Mouse (Mus musculus): Measurements from ENCODE around the gene Dclre1b.

The Dclre1b gene

DNA sequence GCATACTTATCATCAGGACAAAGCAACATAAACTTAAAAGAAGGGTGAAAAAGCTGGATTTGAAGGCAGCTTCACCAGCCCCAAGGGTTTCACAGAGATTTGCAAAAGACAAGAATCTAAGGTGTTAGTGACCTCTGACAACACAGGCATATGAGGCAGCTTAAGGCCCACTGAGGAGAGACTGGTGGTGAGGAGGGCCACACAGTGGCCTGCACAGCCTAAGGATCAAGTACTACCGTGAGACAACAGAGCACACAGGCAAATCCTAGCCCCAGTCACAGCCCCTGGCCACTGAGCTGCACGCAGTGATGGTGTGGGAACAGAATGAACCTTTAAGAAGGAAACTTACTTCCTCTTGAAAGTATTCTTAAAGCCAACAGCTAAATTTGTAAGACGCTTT, 35.7 kb downstream of the Dclre1b start:
- no peak for DNase-seq (ENCODE audit: low read depth, low spot score)

DNA sequence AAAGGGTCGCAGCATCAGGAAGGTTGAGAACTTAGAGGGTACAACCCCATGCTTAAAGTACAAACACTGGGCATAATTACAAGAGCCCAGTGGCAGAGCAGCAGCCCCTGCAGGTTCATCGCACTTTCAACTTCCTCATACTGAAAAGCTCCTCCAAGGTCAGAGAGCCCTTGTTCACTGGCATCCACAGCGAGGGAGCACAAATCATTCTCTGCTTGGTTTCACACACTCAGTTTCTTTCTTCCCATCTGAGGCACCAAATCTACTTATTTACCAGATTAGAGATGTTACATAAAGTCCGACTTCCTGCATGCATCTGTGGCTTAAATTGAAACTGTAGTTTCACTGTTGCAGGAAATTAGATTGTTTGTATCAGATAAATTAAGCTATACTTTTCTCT, 36.4 kb downstream of the Dclre1b start:
- DNase-seq (ENCODE audit: low read depth, low spot score) = no peak

DNA sequence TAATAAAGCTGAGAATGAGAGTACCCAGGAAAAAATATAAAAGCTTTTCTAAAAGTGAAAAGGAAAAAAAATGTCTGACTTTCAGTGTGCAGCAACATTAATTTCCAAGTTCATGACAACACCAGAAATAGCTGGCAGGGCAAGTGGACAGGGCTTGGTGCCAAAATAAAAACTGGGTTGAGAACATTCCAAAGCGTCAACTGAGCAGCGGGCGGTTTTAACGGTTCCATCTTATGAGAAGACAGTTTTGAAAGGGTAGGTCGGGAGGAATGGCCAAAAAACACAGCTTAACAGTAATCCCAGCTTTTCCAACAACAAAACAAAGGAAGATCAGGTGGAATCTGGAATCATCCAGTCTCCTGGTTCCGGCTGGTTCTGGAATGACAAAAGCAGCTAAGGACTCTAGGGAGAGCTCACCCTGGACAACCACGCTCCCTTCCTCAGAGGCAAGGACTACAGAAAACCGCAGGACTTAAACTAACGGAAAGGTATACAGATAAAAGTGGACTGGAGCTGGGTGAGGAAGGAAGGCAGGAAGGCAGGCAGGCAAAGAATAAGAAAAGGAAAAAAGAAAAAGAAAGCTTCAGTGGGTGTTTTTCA, 37.6 kb downstream of the Dclre1b start:
- DNase-seq (ENCODE audit: low read depth, low spot score) = no peak

DNA sequence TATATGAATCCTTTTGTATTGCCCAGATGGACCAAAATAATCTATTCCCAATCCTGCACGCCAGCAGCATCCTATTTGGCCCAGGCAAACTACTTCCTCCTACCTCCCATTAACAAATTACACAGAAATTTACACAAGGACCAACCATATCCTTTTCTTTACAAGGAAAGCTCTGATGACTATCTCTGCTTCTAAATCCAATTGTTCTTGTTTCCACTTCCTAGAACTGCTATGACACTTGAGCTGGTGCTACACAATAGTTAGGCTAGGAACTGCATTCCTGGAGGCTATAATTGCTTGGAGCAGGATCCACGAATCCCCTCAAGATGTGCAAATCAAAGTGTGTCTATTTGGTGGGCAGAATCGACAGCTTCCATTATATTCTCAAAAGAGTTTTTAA, 42.5 kb downstream of the Dclre1b start:
- DNase-seq (ENCODE audit: low read depth, low spot score) = no peak

DNA sequence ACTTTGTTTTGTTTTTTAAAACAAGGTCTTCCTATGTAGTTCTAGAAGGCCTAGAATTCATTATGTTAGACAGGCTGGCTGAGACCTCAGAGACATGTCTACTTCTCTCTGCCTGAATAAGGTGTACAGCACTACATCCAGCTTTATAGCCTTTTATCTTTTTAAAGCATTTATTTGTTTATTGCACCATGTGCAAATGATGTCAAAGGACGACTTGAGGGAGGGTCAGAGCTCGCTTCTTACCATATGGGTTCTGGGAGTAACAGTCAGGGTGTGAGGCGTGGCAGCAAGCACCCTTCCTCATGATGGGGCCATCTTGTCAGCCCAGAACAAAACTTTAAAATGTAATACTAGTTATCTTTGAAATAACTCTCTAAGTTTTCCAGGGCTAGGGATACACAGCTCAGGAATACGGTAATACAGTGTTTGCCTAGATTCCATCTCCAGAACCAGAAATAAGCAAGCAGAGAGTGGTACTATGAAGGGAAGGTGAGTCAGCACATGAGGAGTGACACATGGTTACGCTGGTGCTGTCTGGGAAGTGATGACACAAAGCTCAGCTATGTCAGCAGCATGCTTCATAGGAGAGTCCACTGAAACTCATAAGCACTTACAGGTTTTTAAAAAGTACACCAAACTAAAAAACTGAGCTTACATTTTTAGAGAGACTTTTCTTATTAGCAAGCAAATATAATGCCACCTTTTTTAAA, 49.8 kb downstream of the Dclre1b start:
- no peak for DNase-seq (ENCODE audit: low read depth, low spot score)

DNA sequence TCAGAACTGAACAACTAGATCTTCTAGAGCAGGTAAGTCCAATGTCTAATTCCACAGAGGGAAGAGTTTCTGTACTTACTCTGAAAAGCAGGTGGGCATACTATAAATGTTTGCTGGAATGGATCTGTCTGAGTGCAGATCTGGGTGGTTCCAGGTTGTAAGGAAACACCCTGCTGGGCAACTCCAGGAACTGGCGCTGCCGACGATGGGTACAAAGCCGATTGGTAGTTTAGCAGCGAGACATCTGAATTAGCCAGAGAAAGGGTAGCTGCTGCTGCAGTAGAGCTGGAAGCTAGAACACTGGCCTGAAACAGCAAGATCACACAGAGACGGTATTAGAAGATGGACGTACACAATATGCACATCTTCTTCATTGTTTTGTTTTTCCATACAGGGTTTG, 50.8 kb downstream of the Dclre1b start:
- no peak for DNase-seq (ENCODE audit: low read depth, low spot score)

DNA sequence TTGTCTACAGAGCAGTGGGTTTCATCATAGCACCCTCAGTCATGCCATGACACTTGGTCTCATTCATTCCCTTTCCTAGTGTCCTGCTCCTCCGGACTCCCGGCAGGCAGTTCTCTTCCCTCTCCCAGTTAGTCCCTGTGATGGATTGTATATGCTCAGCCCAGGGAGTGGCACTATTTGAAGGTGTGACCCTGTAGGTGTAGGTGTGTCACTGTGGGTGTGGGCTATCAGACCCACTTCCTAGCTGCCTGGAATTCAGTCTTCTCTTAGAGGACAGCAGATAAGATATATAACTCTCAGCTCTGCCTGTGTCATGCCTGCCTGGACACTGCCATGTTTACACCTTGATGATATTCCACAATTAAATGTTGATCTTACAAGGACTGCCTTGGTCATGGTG, 52.3 kb downstream of the Dclre1b start:
- DNase-seq (ENCODE audit: low read depth, low spot score) = no peak

DNA sequence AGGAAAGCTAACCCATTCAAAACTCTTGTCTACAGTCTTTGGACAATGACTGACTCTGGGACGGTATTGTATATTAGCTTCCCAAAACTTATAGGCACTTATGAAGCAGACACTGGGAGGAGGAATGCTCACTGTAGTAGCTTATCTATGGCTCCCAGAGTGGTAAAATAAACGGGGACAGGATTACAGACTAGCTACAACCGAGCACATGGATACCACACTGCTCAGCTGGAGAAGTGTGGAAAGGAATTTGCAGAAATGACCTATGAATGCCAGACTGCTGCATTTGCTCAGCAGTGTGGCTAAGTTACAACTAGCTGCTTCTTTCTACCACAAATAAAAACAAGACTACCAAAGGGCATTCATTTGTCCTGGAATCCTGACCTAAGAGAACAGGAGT, 53.9 kb downstream of the Dclre1b start:
- DNase-seq (ENCODE audit: low read depth, low spot score) = no peak

DNA sequence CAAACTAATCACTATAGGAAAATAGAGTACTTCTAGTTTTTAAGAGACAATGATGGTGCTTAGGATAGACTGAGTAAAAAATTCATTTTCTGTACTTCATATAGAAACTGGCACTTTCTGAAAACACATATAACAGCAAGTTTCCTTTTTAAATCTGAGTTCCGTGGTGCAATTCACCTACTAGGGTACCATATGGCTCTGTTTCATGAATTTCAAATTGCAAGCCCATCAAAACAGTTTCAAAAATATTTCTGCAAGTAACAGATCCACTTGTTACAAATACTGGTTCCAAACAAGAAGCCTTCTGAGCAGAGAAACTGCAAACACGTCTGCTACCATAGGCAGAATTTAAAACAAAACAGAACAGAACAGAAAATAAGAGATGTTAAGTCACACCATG, 57.7 kb downstream of the Dclre1b start:
- DNase-seq (ENCODE audit: low read depth, low spot score) = no peak

Measured in forelimb bud, embryonic 11.5 days (tissue).